Mouse (Mus musculus) midbrain, embryonic 11.5 days (tissue): ENCODE data around the gene Fscn3. TPM values are rescaled to one million over a fixed set of nuclear protein-coding genes. Genes with fewer than 3 reads are reported as not detected.

Experiments used
- ATAC-seq: fragments of 200-750 bp; cut with Nextera tagmentation; 2 replicates; pipeline ENCODE4 v1.8.0; 2017; ENCODE audit warnings: moderate TSS enrichment, moderate library complexity; ENCODE audit not compliant: low FRiP score
- DNase-seq: peaks from one replicate; pipeline ENCODE4 v3.0.0; 2015; ENCODE audit warnings: low spot score; ENCODE audit errors: missing footprints
- H3K27ac ChIP-seq: fragments of 300-500 bp; sonication (generic); 2 replicates; pipeline ENCODE4 v1.5.1; 2014; ENCODE audit warnings: low read depth, low read length
- H3K27me3 ChIP-seq: fragments of 300-500 bp; sonication (generic); 2 replicates; pipeline ENCODE4 v1.6.1; 2014; ENCODE audit warnings: mild to moderate bottlenecking, low read length, moderate library complexity, mixed read lengths; ENCODE audit not compliant: control insufficient read depth, insufficient read depth
- H3K36me3 ChIP-seq: fragments of 300-500 bp; sonication (generic); 2 replicates; pipeline ENCODE4 v1.6.1; 2014; ENCODE audit warnings: mild to moderate bottlenecking, low read length, moderate library complexity, mixed read lengths; ENCODE audit not compliant: control insufficient read depth, insufficient read depth
- H3K4me1 ChIP-seq: fragments of 300-500 bp; sonication (generic); 2 replicates; pipeline ENCODE4 v1.6.1; 2014; ENCODE audit warnings: low read length; ENCODE audit not compliant: control insufficient read depth, insufficient read depth
- H3K4me2 ChIP-seq: fragments of 300-500 bp; sonication (generic); 2 replicates; pipeline ENCODE4 v1.6.1; 2014; ENCODE audit warnings: mild to moderate bottlenecking, moderate library complexity
- H3K4me3 ChIP-seq: fragments of 300-500 bp; sonication (generic); 2 replicates; pipeline ENCODE4 v1.5.1; 2014; ENCODE audit warnings: low read depth, low read length
- H3K9ac ChIP-seq: fragments of 300-500 bp; sonication (generic); 2 replicates; pipeline ENCODE4 v1.6.1; 2014; ENCODE audit warnings: low read length
- H3K9me3 ChIP-seq: fragments of 300-500 bp; sonication (generic); 2 replicates; pipeline ENCODE4 v1.6.1; 2016; ENCODE audit warnings: low read length; ENCODE audit not compliant: control insufficient read depth
- WGBS: fragments of 180-500 bp; shearing (Covaris S2); extraction: QIAGEN DNeasy Blood & Tissue Kit; methylation state at CpG from one replicate; pipeline ENCODE4 v1.1.7; 2014; 5-methylcytosine and 5-hydroxymethylcytosine counted together
- polyA plus RNA-seq: library from polyadenylated mRNA; unstranded; fragments of >200 nt; fragmentation: Nextera tagmentation; extraction: Ambion mirVana; gene quantifications from 2 replicates; pipeline ENCODE4 v1.2.1, GENCODE M21; 2014

The Fscn3 gene
- polyA plus RNA-seq, 1 experiment from 2014 or later: not detected

- Histone ChIP-seq H3K9me3 (no peaks in the 10 kb centered on the region), H3K4me1 (no peaks in the 10 kb centered on the region), H3K9ac (no peak overlapping the region), H3K4me3 (no peak overlapping the region), H3K4me2 (no peak overlapping the region), H3K27me3 (peaks cover 19% of the 10 kb centered on the region), H3K27ac (no peak overlapping the region), H3K36me3 (no peaks in the 10 kb centered on the region)
- DNase-seq: no peak
- no peak for ATAC-seq
- 87% methylated on average over 7 of the region's 7 CpGs for WGBS
Observed at GRCm38 (mm10) chr6:28447937-28448336, 20.3 kb downstream of the Fscn3 start.

GRCm38 (mm10) chr6:28449253-28449652 is 21.7 kb downstream of the Fscn3 start, which contains the start of gene Pax4:
Pax4 (minus strand) TSS chr6:28449353.
- Histone ChIP-seq H3K36me3 (no peaks in the 10 kb centered on the region), H3K27ac (no peak within 1 kb of the TSS), H3K9me3 (no peaks in the 10 kb centered on the region), H3K4me3 (no peak within 1 kb of the TSS), H3K9ac (no peak within 1 kb of the TSS), H3K4me2 (no peak within 1 kb of the TSS), H3K27me3 (peaks cover 19% of the 10 kb centered on the region), H3K4me1 (no peaks in the 10 kb centered on the region)
- DNase-seq (no peak), ATAC-seq (no peak)
- WGBS: 90% methylated on average over 2 of the region's 2 CpGs

- H3K27ac ChIP-seq: no peak overlapping the region
- H3K4me3 ChIP-seq: no peak overlapping the region
- DNase-seq (no peak), ATAC-seq (no peak)
- H3K9me3 ChIP-seq: no peaks in the 10 kb centered on the region
- no peak overlapping the region for H3K4me2 ChIP-seq
- H3K27me3 ChIP-seq: peaks cover 19% of the 10 kb centered on the region
- no peaks in the 10 kb centered on the region for H3K36me3 ChIP-seq
- 15% methylated on average over 5 of the region's 5 CpGs for WGBS
- no peaks in the 10 kb centered on the region for H3K4me1 ChIP-seq
- no peak overlapping the region for H3K9ac ChIP-seq
Observed at GRCm38 (mm10) chr6:28450481-28450880, 22.9 kb downstream of the Fscn3 start.

GRCm38 (mm10) chr6:28450977-28451376 is 23.4 kb downstream of the Fscn3 start:
- Histone ChIP-seq H3K27ac (no peak overlapping the region), H3K9ac (no peak overlapping the region), H3K4me3 (no peak overlapping the region), H3K36me3 (no peaks in the 10 kb centered on the region), H3K9me3 (no peaks in the 10 kb centered on the region), H3K4me1 (no peaks in the 10 kb centered on the region), H3K27me3 (peaks cover 19% of the 10 kb centered on the region), H3K4me2 (no peak overlapping the region)
- WGBS: 1% methylated on average over 12 of the region's 12 CpGs
- DNase-seq (no peak), ATAC-seq (no peak)

- Histone ChIP-seq H3K36me3 (no peaks in the 10 kb centered on the region), H3K27me3 (no peaks in the 10 kb centered on the region), H3K4me2 (no peak overlapping the region), H3K27ac (no peak overlapping the region), H3K4me1 (no peaks in the 10 kb centered on the region), H3K9ac (no peak overlapping the region), H3K9me3 (no peaks in the 10 kb centered on the region), H3K4me3 (no peak overlapping the region)
- ATAC-seq (no peak), DNase-seq (no peak)
Observed at GRCm38 (mm10) chr6:28459221-28459668, 31.7 kb downstream of the Fscn3 start.

- ATAC-seq: 0 out of 2 replicates have a peak, but pooled peaks have one; percentile 38
- no peak overlapping the region for H3K27ac ChIP-seq
- DNase-seq: peak; percentile 88
- no peaks in the 10 kb centered on the region for H3K9me3 ChIP-seq
- H3K36me3 ChIP-seq: no peaks in the 10 kb centered on the region
- 17% methylated on average over 5 of the region's 5 CpGs for WGBS
- no peak overlapping the region for H3K4me3 ChIP-seq
- H3K9ac ChIP-seq: no peak overlapping the region
- H3K27me3 ChIP-seq: no peaks in the 10 kb centered on the region
- H3K4me2 ChIP-seq: no peak overlapping the region
- H3K4me1 ChIP-seq: no peaks in the 10 kb centered on the region
Observed at GRCm38 (mm10) chr6:28460534-28460933, 32.9 kb downstream of the Fscn3 start.

GRCm38 (mm10) chr6:28464630-28465029 is 37.0 kb downstream of the Fscn3 start:
- Histone ChIP-seq H3K4me3 (no peak overlapping the region), H3K36me3 (no peaks in the 10 kb centered on the region), H3K4me2 (no peak overlapping the region), H3K27me3 (no peaks in the 10 kb centered on the region), H3K4me1 (no peaks in the 10 kb centered on the region), H3K9me3 (no peaks in the 10 kb centered on the region), H3K27ac (no peak overlapping the region), H3K9ac (no peak overlapping the region)
- WGBS: 77% methylated on average over 6 of the region's 6 CpGs
- DNase-seq: no peak
- no peak for ATAC-seq

GRCm38 (mm10) chr6:28470017-28470602 is 42.5 kb downstream of the Fscn3 start:
- H3K4me3 ChIP-seq: no peak overlapping the region
- 78% methylated on average over 4 of the region's 4 CpGs for WGBS

GRCm38 (mm10) chr6:28470621-28471020 is 43.0 kb downstream of the Fscn3 start:
- H3K27ac ChIP-seq: no peak overlapping the region

More at GRCm38 (mm10) chr6:28470017-28470602, 42.5 kb downstream of the Fscn3 start:
- Histone ChIP-seq H3K9ac (no peak overlapping the region), H3K27ac (no peak overlapping the region), H3K27me3 (no peaks in the 10 kb centered on the region), H3K4me1 (no peaks in the 10 kb centered on the region), H3K36me3 (no peaks in the 10 kb centered on the region), H3K9me3 (no peaks in the 10 kb centered on the region), H3K4me2 (no peak overlapping the region)
- ATAC-seq (no peak), DNase-seq (no peak)

More at GRCm38 (mm10) chr6:28470621-28471020, 43.0 kb downstream of the Fscn3 start:
- Histone ChIP-seq H3K9me3 (no peaks in the 10 kb centered on the region), H3K4me3 (no peak overlapping the region), H3K4me2 (no peak overlapping the region), H3K9ac (no peak overlapping the region), H3K27me3 (no peaks in the 10 kb centered on the region), H3K36me3 (no peaks in the 10 kb centered on the region), H3K4me1 (no peaks in the 10 kb centered on the region)
- WGBS: 82% methylated on average over 5 of the region's 5 CpGs
- DNase-seq (no peak), ATAC-seq (no peak)
